Mouse (Mus musculus) forebrain, embryonic 15.5 days (tissue): ENCODE results near the gene Anks3. TPM values are rescaled to one million over a fixed set of nuclear protein-coding genes. Genes with fewer than 3 reads are reported as not detected.

Source experiments
- ATAC-seq: fragments of 200-750 bp; cut with Nextera tagmentation; replicated peaks from 2 replicates; pipeline ENCODE4 v1.8.0; 2017; ENCODE audit warnings: mild to moderate bottlenecking, moderate TSS enrichment, moderate library complexity
- H3K27ac ChIP-seq: fragments of 300-500 bp; sonication (generic); replicated peaks from 2 replicates; pipeline ENCODE4 v1.5.1; 2015; ENCODE audit warnings: mild to moderate bottlenecking, inconsistent platforms
- H3K27me3 ChIP-seq: fragments of 300-500 bp; sonication (generic); 2 replicates; pipeline ENCODE4 v1.6.1; 2015; ENCODE audit warnings: inconsistent platforms
- H3K36me3 ChIP-seq: fragments of 300-500 bp; sonication (generic); 2 replicates; pipeline ENCODE4 v1.6.1; 2015; ENCODE audit warnings: mild to moderate bottlenecking, inconsistent platforms
- H3K4me1 ChIP-seq: fragments of 300-500 bp; sonication (generic); 2 replicates; pipeline ENCODE4 v1.6.1; 2015; ENCODE audit warnings: inconsistent platforms
- H3K4me2 ChIP-seq: fragments of 300-500 bp; sonication (generic); replicated peaks from 2 replicates; pipeline ENCODE4 v1.6.1; 2015; ENCODE audit warnings: mild to moderate bottlenecking, inconsistent platforms
- H3K4me3 ChIP-seq: fragments of 300-500 bp; sonication (generic); 2 replicates; pipeline ENCODE4 v1.5.1; 2015; ENCODE audit warnings: mild to moderate bottlenecking, inconsistent platforms
- H3K9ac ChIP-seq: fragments of 300-500 bp; sonication (generic); replicated peaks from 2 replicates; pipeline ENCODE4 v1.6.1; 2015; ENCODE audit warnings: mild to moderate bottlenecking, inconsistent platforms
- H3K9me3 ChIP-seq: fragments of 300-500 bp; sonication (generic); 2 replicates; pipeline ENCODE4 v1.6.1; 2016; ENCODE audit warnings: inconsistent platforms
- WGBS: fragments of 180-500 bp; shearing (Covaris S2); methylation state at CpG from one replicate; pipeline ENCODE4 v1.1.7; 2015; ENCODE audit warnings: mixed read lengths; 5-methylcytosine and 5-hydroxymethylcytosine counted together
- polyA plus RNA-seq: library from polyadenylated mRNA; unstranded; fragments of >200 nt; fragmentation: Nextera tagmentation; extraction: Ambion mirVana; gene quantifications from 2 replicates; pipeline ENCODE4 v1.2.1, GENCODE M21; 2015

Gene Anks3
- polyA plus RNA-seq, 1 experiment from 2014 or later, result 80.7 TPM

GRCm38 (mm10) chr16:4902390-4902789 lies 61.6 kb downstream of the Anks3 start:
- H3K4me1 ChIP-seq, result 0 out of 2 replicates have a peak, but pooled peaks cover 4% of the 10 kb centered on the region
- H3K36me3 ChIP-seq, result 0 out of 2 replicates have a peak, but pooled peaks cover 2% of the 10 kb centered on the region
- no peak overlapping the region for H3K4me2 ChIP-seq
- H3K4me3 ChIP-seq, result no peak overlapping the region
- 84% methylated on average over 2 of the region's 2 CpGs for WGBS
- no peak overlapping the region for H3K27ac ChIP-seq
- H3K9ac ChIP-seq, result no peak overlapping the region
- H3K9me3 ChIP-seq, result no peaks in the 10 kb centered on the region
- ATAC-seq, result no peak
- no peaks in the 10 kb centered on the region for H3K27me3 ChIP-seq

GRCm38 (mm10) chr16:4901167-4901566 lies 62.8 kb downstream of the Anks3 start:
- H3K4me3 ChIP-seq, result no peak overlapping the region
- H3K4me1 ChIP-seq, result 0 out of 2 replicates have a peak, but pooled peaks cover 4% of the 10 kb centered on the region
- ATAC-seq, result no peak
- H3K9ac ChIP-seq, result no peak overlapping the region
- no peaks in the 10 kb centered on the region for H3K27me3 ChIP-seq
- H3K36me3 ChIP-seq, result 0 out of 2 replicates have a peak, but pooled peaks cover 2% of the 10 kb centered on the region
- no peak overlapping the region for H3K27ac ChIP-seq
- no peaks in the 10 kb centered on the region for H3K9me3 ChIP-seq
- H3K4me2 ChIP-seq, result no peak overlapping the region
- WGBS, result 59% methylated on average over 7 of the region's 7 CpGs

GRCm38 (mm10) chr16:4899711-4900110 lies 64.3 kb downstream of the Anks3 start:
- Histone ChIP-seq H3K4me3 (no peak overlapping the region), H3K4me1 (0 out of 2 replicates have a peak, but pooled peaks cover 4% of the 10 kb centered on the region), H3K9ac (no peak overlapping the region), H3K4me2 (no peak overlapping the region), H3K36me3 (0 out of 2 replicates have a peak, but pooled peaks cover 2% of the 10 kb centered on the region), H3K9me3 (no peaks in the 10 kb centered on the region), H3K27ac (no peak overlapping the region), H3K27me3 (no peaks in the 10 kb centered on the region)
- ATAC-seq, result no peak
- WGBS, result 71% methylated on average over 2 of the region's 2 CpGs

GRCm38 (mm10) chr16:4898881-4899280 lies 65.1 kb downstream of the Anks3 start:
- ATAC-seq, result no peak
- Histone ChIP-seq H3K4me2 (no peak overlapping the region), H3K9me3 (no peaks in the 10 kb centered on the region), H3K4me3 (no peak overlapping the region), H3K27me3 (no peaks in the 10 kb centered on the region), H3K4me1 (0 out of 2 replicates have a peak, but pooled peaks cover 4% of the 10 kb centered on the region), H3K9ac (no peak overlapping the region), H3K27ac (no peak overlapping the region), H3K36me3 (0 out of 2 replicates have a peak, but pooled peaks cover 2% of the 10 kb centered on the region)
- 78% methylated on average over 6 of the region's 6 CpGs for WGBS

GRCm38 (mm10) chr16:4897146-4897730 lies 66.8 kb downstream of the Anks3 start:
- no peak overlapping the region for H3K27ac ChIP-seq
- 55% methylated on average over 7 of the region's 7 CpGs for WGBS
- H3K27me3 ChIP-seq, result no peaks in the 10 kb centered on the region
- ATAC-seq, result no peak
- H3K4me3 ChIP-seq, result no peak overlapping the region
- H3K4me2 ChIP-seq, result no peak overlapping the region
- H3K9me3 ChIP-seq, result no peaks in the 10 kb centered on the region
- H3K9ac ChIP-seq, result no peak overlapping the region
- H3K36me3 ChIP-seq, result 0 out of 2 replicates have a peak, but pooled peaks cover 2% of the 10 kb centered on the region
- H3K4me1 ChIP-seq, result peaks cover 4% of the 10 kb centered on the region; the same call in 1 of the 2 replicates

- no peak overlapping the region for H3K27ac ChIP-seq
- H3K27me3 ChIP-seq, result no peaks in the 10 kb centered on the region
- 89% methylated on average over 5 of the region's 5 CpGs for WGBS
- H3K9ac ChIP-seq, result no peak overlapping the region
- no peak overlapping the region for H3K4me3 ChIP-seq
- H3K4me1 ChIP-seq, result peaks cover 4% of the 10 kb centered on the region; the same call in 1 of the 2 replicates
- 0 out of 2 replicates have a peak, but pooled peaks cover 2% of the 10 kb centered on the region for H3K36me3 ChIP-seq
- no peak for ATAC-seq
- no peaks in the 10 kb centered on the region for H3K9me3 ChIP-seq
- H3K4me2 ChIP-seq, result no peak overlapping the region
Observed at GRCm38 (mm10) chr16:4896249-4897027, 67.6 kb downstream of the Anks3 start.

GRCm38 (mm10) chr16:4894201-4894908 lies 69.7 kb downstream of the Anks3 start:
- peaks cover 5% of the 10 kb centered on the region for H3K4me1 ChIP-seq
- H3K36me3 ChIP-seq, result no peaks in the 10 kb centered on the region
- H3K9ac ChIP-seq, result no peak overlapping the region
- H3K27ac ChIP-seq, result no peak overlapping the region
- H3K9me3 ChIP-seq, result no peaks in the 10 kb centered on the region
- no peak overlapping the region for H3K4me3 ChIP-seq
- WGBS, result 87% methylated on average over 7 of the region's 7 CpGs
- H3K27me3 ChIP-seq, result no peaks in the 10 kb centered on the region
- no peak overlapping the region for H3K4me2 ChIP-seq
- ATAC-seq, result no peak

- H3K4me2 ChIP-seq, result no peak overlapping the region
- H3K27me3 ChIP-seq, result no peaks in the 10 kb centered on the region
- H3K27ac ChIP-seq, result no peak overlapping the region
- H3K4me1 ChIP-seq, result peaks cover 22% of the 10 kb centered on the region
- no peaks in the 10 kb centered on the region for H3K36me3 ChIP-seq
- no peak overlapping the region for H3K9ac ChIP-seq
- no peaks in the 10 kb centered on the region for H3K9me3 ChIP-seq
- ATAC-seq, result no peak
- no peak overlapping the region for H3K4me3 ChIP-seq
- 84% methylated on average over 6 of the region's 6 CpGs for WGBS
Observed at GRCm38 (mm10) chr16:4892171-4892570, 71.8 kb downstream of the Anks3 start.

Other genes with a start within 250 kb of the Anks3 start
- 103 and 115 TPM in 2 replicates for gene Nmral1, start 244.8 kb downstream of the Anks3 start, polyA plus RNA-seq
- 85.3 and 88.3 TPM in 2 replicates for gene Hmox2, start 237.8 kb downstream of the Anks3 start, polyA plus RNA-seq
- 101 and 104 TPM in 2 replicates for gene Cdip1, start 173.9 kb downstream of the Anks3 start, polyA plus RNA-seq
- 0.56 and 0.75 TPM in 2 replicates for gene 4930562C15Rik, start 128.8 kb downstream of the Anks3 start, polyA plus RNA-seq
- 45.1 and 47.6 TPM in 2 replicates for gene Ubald1, start 83.9 kb downstream of the Anks3 start, polyA plus RNA-seq
- 95.8 and 102 TPM in 2 replicates for gene Mgrn1, start 78.0 kb downstream of the Anks3 start, polyA plus RNA-seq
- 138 and 139 TPM in 2 replicates for gene Nudt16l1, start 25.4 kb downstream of the Anks3 start, polyA plus RNA-seq
- not detected in 2 replicates for gene Sept12, start 33.6 kb upstream of the Anks3 start, polyA plus RNA-seq
- gene Smim22, start 43.1 kb upstream of the Anks3 start, polyA plus RNA-seq, result 1.0 and 1.1 TPM in 2 replicates
- gene Rogdi, start 49.3 kb upstream of the Anks3 start, polyA plus RNA-seq, result 91.4 and 99.8 TPM in 2 replicates
- 192 and 196 TPM in 2 replicates for gene Glyr1, start 85.7 kb upstream of the Anks3 start, polyA plus RNA-seq
- gene Ubn1, start 85.9 kb upstream of the Anks3 start, polyA plus RNA-seq, result 17.8 and 18.3 TPM in 2 replicates
- gene Ppl, start 168.2 kb upstream of the Anks3 start, polyA plus RNA-seq, result 0.19 TPM in 2 replicates
- 0.06 and 0.11 TPM in 2 replicates for gene Sec14l5, start 182.9 kb upstream of the Anks3 start, polyA plus RNA-seq
- 11.6 and 12.8 TPM in 2 replicates for gene Nagpa, start 239.8 kb upstream of the Anks3 start, polyA plus RNA-seq